In genomic region chr3:32399381-32399780, GRCm38 (mm10) we compare ENCODE assay signal across 13 mouse cellular contexts. TPM values are rescaled to one million over a fixed set of nuclear protein-coding genes. Genes with fewer than 3 reads are reported as not detected.
DNase-seq lines count a peak whose midpoint lies in the region; ATAC-seq and TF ChIP-seq lines count a peak whose summit lies in the region.
"Had no signal": no experiment of that assay in that cellular context is flagged by ENCODE, and none has a peak within 500 bp of the region (broad histone marks: within the 10 kb centered on the region; RNA-seq: fewer than 3 reads in every experiment).

No protein-coding gene starts in this region.

- no peak for TF ChIP-seq CTCF in gastrocnemius, adult 2 months (IDR thresholded peaks at IDR 0.05)

- no peak for ATAC-seq in kidney, embryonic 16.5 days (ENCODE audit: low FRiP score, low TSS enrichment)
- ATAC-seq in neural tube, embryonic 12.5 days (ENCODE audit: low FRiP score, low read depth): no peak
- no peak for ATAC-seq in megakaryocyte-erythroid progenitor cell, adult 5-6 weeks (replicated peaks; ENCODE audit: low FRiP score, low TSS enrichment, poor library complexity, severe bottlenecking)
- ATAC-seq: intestine, embryonic 16.5 days had no signal

- peaks cover 37% of the 10 kb centered on the region for H3K4me1 ChIP-seq in kidney, embryonic 16.5 days (ENCODE audit: insufficient read depth, low read length)
- H3K4me1 ChIP-seq in neural tube, embryonic 12.5 days: peaks cover 18% of the 10 kb centered on the region

- no peaks in the 10 kb centered on the region for H3K9me3 ChIP-seq in kidney, embryonic 16.5 days (ENCODE audit: low read length)
- no peaks in the 10 kb centered on the region for H3K9me3 ChIP-seq in neural tube, embryonic 12.5 days
- H3K9me3 ChIP-seq: liver, embryonic 15.5 days had no signal

- H3K4me3 ChIP-seq in gastrocnemius, adult 2 months: peak overlapping the region; percentile 15; the same call in 1 of the 2 replicates
- H3K4me3 ChIP-seq in kidney, embryonic 16.5 days (ENCODE audit: low read length): no peak overlapping the region
- H3K4me3 ChIP-seq in neural tube, embryonic 12.5 days: no peak overlapping the region

- H3K4me2 ChIP-seq in kidney, embryonic 16.5 days (replicated peaks; ENCODE audit: low read depth, low read length): peak overlapping the region; percentile 16
- peak overlapping the region; percentile 18 for H3K4me2 ChIP-seq in neural tube, embryonic 12.5 days (replicated peaks)

- DNase-seq in gastrocnemius, adult 2 months: no peak
- DNase-seq in gastrocnemius, adult 18-20 months (ENCODE audit: low spot score): no peak
- DNase-seq in kidney, postnatal 14 days: no peak
- no peak for DNase-seq in neural tube, embryonic 10.5 days (ENCODE audit: extremely low spot score, low spot score)
- DNase-seq in left cerebral cortex, postnatal 36 days (ENCODE audit: low spot score in 2 of 2): no peak
- DNase-seq: heart, postnatal 14 days; right cerebral cortex, adult 18-20 months had no signal

- H3K9ac ChIP-seq in kidney, embryonic 16.5 days (replicated peaks; ENCODE audit: low read length): no peak overlapping the region
- H3K9ac ChIP-seq in neural tube, embryonic 12.5 days: no peak overlapping the region
- H3K9ac ChIP-seq: liver, embryonic 15.5 days had no signal

- H3K36me3 ChIP-seq in kidney, embryonic 16.5 days (ENCODE audit: insufficient read depth, low read length): no peaks in the 10 kb centered on the region
- H3K36me3 ChIP-seq in neural tube, embryonic 12.5 days: no peaks in the 10 kb centered on the region
- H3K36me3 ChIP-seq: liver, embryonic 15.5 days had no signal

- 15% methylated on average over 4 of the region's 4 CpGs for WGBS in kidney, embryonic 16.5 days
- WGBS in neural tube, embryonic 12.5 days: 29% methylated on average over 4 of the region's 4 CpGs

- H3K27me3 ChIP-seq in kidney, embryonic 16.5 days (ENCODE audit: insufficient read depth, low read length): no peaks in the 10 kb centered on the region
- H3K27me3 ChIP-seq in neural tube, embryonic 12.5 days (replicated peaks): no peaks in the 10 kb centered on the region
- H3K27me3 ChIP-seq: liver, embryonic 15.5 days had no signal

- peak overlapping the region; percentile 91 for H3K27ac ChIP-seq in gastrocnemius, adult 2 months
- H3K27ac ChIP-seq in kidney, embryonic 16.5 days (ENCODE audit: low read length): 0 out of 2 replicates have a peak overlapping the region, but pooled peaks have one; percentile 36
- no peak overlapping the region for H3K27ac ChIP-seq in neural tube, embryonic 12.5 days
- H3K27ac ChIP-seq: layer of hippocampus, adult 2 months; liver, embryonic 15.5 days had no signal

- intact Hi-C loops in gastrocnemius, adult 2 months (cut with DNase I): loop anchor here (5.0 kb wide), 1 partner anchor 113 kb away; the partner anchor contains the start of gene Zfp639
- intact Hi-C loops in left cerebral cortex, postnatal 36 days (cut with DNase I): no loop called here

RNA-seq across cellular contexts. Expression of gene Pik3ca, which starts 1.9 kb away (rescaled TPM):
- 10 to 100 TPM; 40.1 to 63.3 TPM for total RNA-seq in gastrocnemius, adult 2 months (2021)
- 10 to 100 TPM; 45.9 to 48.8 TPM for total RNA-seq in gastrocnemius, adult 18-20 months (2021)
- 10.0 and 10.5 TPM in 2 replicates for polyA plus RNA-seq in kidney, embryonic 16.5 days (2015; fragmentation: Nextera tagmentation; extraction: Ambion mirVana)
- 15.7 and 18.9 TPM in 2 replicates for polyA plus RNA-seq in neural tube, embryonic 12.5 days (2016; fragmentation: Nextera tagmentation; extraction: Ambion mirVana)
- total RNA-seq in left cerebral cortex, postnatal 36 days (2021): 10 to 100 TPM; 60.9 to 61.6 TPM
- 15.5 and 20.1 TPM in 2 replicates for total RNA-seq in megakaryocyte-erythroid progenitor cell, adult 5-6 weeks (2014; fragmentation: Nextera tagmentation)
- 26.6 and 28.1 TPM in 2 replicates for total RNA-seq in megakaryocyte-erythroid progenitor cell, adult 5-6 weeks (2017)

RNA-seq across cellular contexts. Expression of gene Zmat3, which starts 33.6 kb away (rescaled TPM):
- 1 to 10 TPM; 6.3 to 9.3 TPM for total RNA-seq in gastrocnemius, adult 2 months (2021)
- 1 to 10 TPM; 7.4 to 7.8 TPM for total RNA-seq in gastrocnemius, adult 18-20 months (2021)
- 3.6 and 4.2 TPM in 2 replicates for polyA plus RNA-seq in kidney, embryonic 16.5 days (2015; fragmentation: Nextera tagmentation; extraction: Ambion mirVana)
- polyA plus RNA-seq in neural tube, embryonic 12.5 days (2016; fragmentation: Nextera tagmentation; extraction: Ambion mirVana): 8.2 and 8.7 TPM in 2 replicates
- 10 to 100 TPM; 84.1 to 91.3 TPM for total RNA-seq in left cerebral cortex, postnatal 36 days (2021)
- 7.7 and 14.9 TPM in 2 replicates for total RNA-seq in megakaryocyte-erythroid progenitor cell, adult 5-6 weeks (2014; fragmentation: Nextera tagmentation)
- 2.0 and 3.0 TPM in 2 replicates for total RNA-seq in megakaryocyte-erythroid progenitor cell, adult 5-6 weeks (2017)

Comparison
In these comparisons a context has a peak if more than half of its experiments do, and no peak if none do; other contexts are left out.
1. RNA of gene Zmat3, which starts 33.6 kb away (total RNA-seq): 84.1 to 91.3 TPM in left cerebral cortex, postnatal 36 days; 6.3 to 9.3 TPM in gastrocnemius, adult 2 months, 7.4 to 7.8 TPM in gastrocnemius, adult 18-20 months and 2.0 to 14.9 TPM in megakaryocyte-erythroid progenitor cell, adult 5-6 weeks; every median in the first group is over 4 times any median in the second.